Mouse (Mus musculus): Measurements from ENCODE around the gene Shf. TPM values are rescaled to one million over a fixed set of nuclear protein-coding genes. Genes with fewer than 3 reads are reported as not detected.
A peak's percentile ranks its signal among the peaks of the same experiment; 100 is the strongest.

The Shf gene
- polyA plus RNA-seq, 1 experiment from 2014 or later, result 1.2 TPM

GRCm38 (mm10) chr2:122361181-122361580, 7.8 kb downstream of the Shf start:
- H3K9ac ChIP-seq (replicated peaks), result no peak overlapping the region
- H3K36me3 ChIP-seq (replicated peaks; ENCODE audit: insufficient read depth, low read length), result peaks cover 12% of the 10 kb centered on the region; the same call in 1 of the 2 replicates
- TF ChIP-seq EP300 (IDR thresholded peaks at IDR 0.05; ENCODE audit: low read depth), result no peak
- TF ChIP-seq CTCF (IDR thresholded peaks at IDR 0.05; ENCODE audit: low read depth), result no peak
- no peaks in the 10 kb centered on the region for H3K9me3 ChIP-seq (ENCODE audit: low read length)
- H3K4me2 ChIP-seq (ENCODE audit: low read depth, low read length), result no peak overlapping the region
- no peak for ATAC-seq
- WGBS (ENCODE audit: insufficient replicate concordance), result 65% methylated on average over 6 of the region's 6 CpGs
- H3K4me3 ChIP-seq (ENCODE audit: low read depth, low read length), result no peak overlapping the region
- no peak for DNase-seq
- no peak overlapping the region for H3K27ac ChIP-seq (ENCODE audit: low read depth)
- no peaks in the 10 kb centered on the region for H3K27me3 ChIP-seq (ENCODE audit: insufficient read depth, low read length)
- H3K4me1 ChIP-seq (ENCODE audit: insufficient read depth), result peaks cover 5% of the 10 kb centered on the region

GRCm38 (mm10) chr2:122360310-122360709, 8.7 kb downstream of the Shf start:
- Histone ChIP-seq H3K36me3 (replicated peaks; ENCODE audit: insufficient read depth, low read length) (peaks cover 12% of the 10 kb centered on the region; the same call in 1 of the 2 replicates), H3K27me3 (ENCODE audit: insufficient read depth, low read length) (no peaks in the 10 kb centered on the region), H3K27ac (ENCODE audit: low read depth) (no peak overlapping the region), H3K4me3 (ENCODE audit: low read depth, low read length) (no peak overlapping the region), H3K9ac (replicated peaks) (no peak overlapping the region), H3K4me1 (ENCODE audit: insufficient read depth) (peaks cover 4% of the 10 kb centered on the region; the same call in 1 of the 2 replicates), H3K4me2 (ENCODE audit: low read depth, low read length) (no peak overlapping the region), H3K9me3 (ENCODE audit: low read length) (no peaks in the 10 kb centered on the region)
- 88% methylated on average over 6 of the region's 6 CpGs for WGBS (ENCODE audit: insufficient replicate concordance)
- no peak for ATAC-seq
- TF ChIP-seq CTCF (IDR thresholded peaks at IDR 0.05; ENCODE audit: low read depth) (no peak), EP300 (IDR thresholded peaks at IDR 0.05; ENCODE audit: low read depth) (no peak)
- DNase-seq, result no peak

GRCm38 (mm10) chr2:122356187-122356586, 12.8 kb downstream of the Shf start:
- H3K4me2 ChIP-seq (ENCODE audit: low read depth, low read length), result no peak overlapping the region
- H3K9me3 ChIP-seq (ENCODE audit: low read length), result no peaks in the 10 kb centered on the region
- peak; percentile 27; the same call in 1 of the 2 replicates for ATAC-seq
- no peak overlapping the region for H3K9ac ChIP-seq (replicated peaks)
- no peaks in the 10 kb centered on the region for H3K4me1 ChIP-seq (ENCODE audit: insufficient read depth)
- 63% methylated on average over 3 of the region's 3 CpGs for WGBS (ENCODE audit: insufficient replicate concordance)
- no peak for TF ChIP-seq EP300 (IDR thresholded peaks at IDR 0.05; ENCODE audit: low read depth)
- TF ChIP-seq CTCF (IDR thresholded peaks at IDR 0.05; ENCODE audit: low read depth), result no peak
- H3K27me3 ChIP-seq (ENCODE audit: insufficient read depth, low read length), result no peaks in the 10 kb centered on the region
- DNase-seq, result no peak
- H3K27ac ChIP-seq (ENCODE audit: low read depth), result no peak overlapping the region
- no peak overlapping the region for H3K4me3 ChIP-seq (ENCODE audit: low read depth, low read length)
- peaks cover 9% of the 10 kb centered on the region; the same call in 1 of the 2 replicates for H3K36me3 ChIP-seq (replicated peaks; ENCODE audit: insufficient read depth, low read length)

GRCm38 (mm10) chr2:122355389-122355788, 13.6 kb downstream of the Shf start:
- no peak overlapping the region for H3K9ac ChIP-seq (replicated peaks)
- H3K4me3 ChIP-seq (ENCODE audit: low read depth, low read length), result no peak overlapping the region
- H3K27me3 ChIP-seq (ENCODE audit: insufficient read depth, low read length), result no peaks in the 10 kb centered on the region
- ATAC-seq (no peak), DNase-seq (no peak)
- H3K27ac ChIP-seq (ENCODE audit: low read depth), result no peak overlapping the region
- no peaks in the 10 kb centered on the region for H3K4me1 ChIP-seq (ENCODE audit: insufficient read depth)
- peaks cover 9% of the 10 kb centered on the region; the same call in 1 of the 2 replicates for H3K36me3 ChIP-seq (replicated peaks; ENCODE audit: insufficient read depth, low read length)
- H3K9me3 ChIP-seq (ENCODE audit: low read length), result no peaks in the 10 kb centered on the region
- no peak overlapping the region for H3K4me2 ChIP-seq (ENCODE audit: low read depth, low read length)
- TF ChIP-seq CTCF (IDR thresholded peaks at IDR 0.05; ENCODE audit: low read depth), result no peak
- WGBS (ENCODE audit: insufficient replicate concordance), result 87% methylated on average over 5 of the region's 5 CpGs

DNA sequence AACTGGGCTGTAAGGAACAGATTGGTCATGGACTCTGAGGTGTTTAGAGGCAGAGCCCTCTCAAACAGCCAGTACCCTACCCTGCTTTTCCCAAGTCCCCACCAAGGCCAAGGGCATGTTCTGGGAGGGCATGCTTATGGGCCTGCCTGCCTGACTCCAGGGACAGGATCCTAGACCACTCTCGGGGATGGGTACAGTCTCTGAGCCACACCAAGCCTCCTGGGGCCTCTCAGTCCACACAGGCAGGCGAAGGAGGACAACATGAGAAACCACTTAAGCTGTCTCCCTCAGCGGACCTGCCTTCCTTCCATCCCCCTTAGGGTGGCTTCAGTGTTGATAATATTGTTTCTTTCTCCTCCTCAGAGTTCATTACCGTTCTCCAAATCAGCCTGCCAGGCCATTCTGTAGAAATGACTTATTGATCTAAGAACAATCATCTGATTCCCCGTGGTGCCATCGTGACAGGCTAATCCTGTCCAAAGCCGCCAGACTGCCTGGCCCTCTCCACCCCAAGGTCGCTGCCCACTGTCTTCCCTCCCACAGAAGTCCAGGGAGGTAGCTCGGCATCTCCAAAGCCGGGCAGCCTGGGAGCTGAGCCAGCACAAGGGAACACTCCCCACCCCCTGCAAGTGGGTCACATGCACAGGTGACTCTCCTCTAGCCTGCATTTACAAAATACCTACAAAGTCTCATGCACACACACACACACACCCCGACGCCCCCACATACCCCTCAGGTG, 14.6 kb downstream of the Shf start:
- Histone ChIP-seq H3K27ac (ENCODE audit: low read depth) (no peak overlapping the region), H3K9ac (replicated peaks) (no peak overlapping the region), H3K4me3 (ENCODE audit: low read depth, low read length) (no peak overlapping the region), H3K4me2 (ENCODE audit: low read depth, low read length) (no peak overlapping the region), H3K36me3 (replicated peaks; ENCODE audit: insufficient read depth, low read length) (peaks cover 9% of the 10 kb centered on the region; the same call in 1 of the 2 replicates), H3K9me3 (ENCODE audit: low read length) (no peaks in the 10 kb centered on the region), H3K4me1 (ENCODE audit: insufficient read depth) (peaks cover 2% of the 10 kb centered on the region), H3K27me3 (ENCODE audit: insufficient read depth, low read length) (no peaks in the 10 kb centered on the region)
- 78% methylated on average over 12 of the region's 12 CpGs for whole genome bisulfite sequencing (ENCODE audit: insufficient replicate concordance)
- no peak for DNase-seq
- TF ChIP-seq CTCF (IDR thresholded peaks at IDR 0.05; ENCODE audit: low read depth), result no peak
- TF ChIP-seq EP300 (IDR thresholded peaks at IDR 0.05; ENCODE audit: low read depth), result no peak
- no peak for ATAC-seq

GRCm38 (mm10) chr2:122353765-122354164, 15.2 kb downstream of the Shf start:
- Histone ChIP-seq H3K9ac (replicated peaks) (no peak overlapping the region), H3K4me1 (ENCODE audit: insufficient read depth) (peaks cover 8% of the 10 kb centered on the region), H3K4me3 (ENCODE audit: low read depth, low read length) (no peak overlapping the region), H3K27me3 (ENCODE audit: insufficient read depth, low read length) (no peaks in the 10 kb centered on the region), H3K27ac (ENCODE audit: low read depth) (no peak overlapping the region), H3K4me2 (ENCODE audit: low read depth, low read length) (no peak overlapping the region), H3K9me3 (ENCODE audit: low read length) (no peaks in the 10 kb centered on the region), H3K36me3 (replicated peaks; ENCODE audit: insufficient read depth, low read length) (peaks cover 9% of the 10 kb centered on the region; the same call in 1 of the 2 replicates)
- 96% methylated on average over 8 of the region's 8 CpGs for WGBS (ENCODE audit: insufficient replicate concordance)
- no peak for ATAC-seq
- DNase-seq, result no peak
- no peak for TF ChIP-seq CTCF (IDR thresholded peaks at IDR 0.05; ENCODE audit: low read depth)
- TF ChIP-seq EP300 (IDR thresholded peaks at IDR 0.05; ENCODE audit: low read depth), result no peak
